Mouse (Mus musculus) neural tube, embryonic 10.5 days (tissue): ENCODE results near the gene Fam198b.
"Not testable (repeated sequence)": the region's sequence is repeated elsewhere in the genome, so short reads cannot be mapped to it uniquely, and the experiment has no call there.

Experiments
- DNase-seq: peaks from one replicate; pipeline ENCODE4 v3.0.0-alpha.2; 2017; ENCODE audit warnings: low spot score; ENCODE audit errors: extremely low spot score

Fam198b gene

DNA sequence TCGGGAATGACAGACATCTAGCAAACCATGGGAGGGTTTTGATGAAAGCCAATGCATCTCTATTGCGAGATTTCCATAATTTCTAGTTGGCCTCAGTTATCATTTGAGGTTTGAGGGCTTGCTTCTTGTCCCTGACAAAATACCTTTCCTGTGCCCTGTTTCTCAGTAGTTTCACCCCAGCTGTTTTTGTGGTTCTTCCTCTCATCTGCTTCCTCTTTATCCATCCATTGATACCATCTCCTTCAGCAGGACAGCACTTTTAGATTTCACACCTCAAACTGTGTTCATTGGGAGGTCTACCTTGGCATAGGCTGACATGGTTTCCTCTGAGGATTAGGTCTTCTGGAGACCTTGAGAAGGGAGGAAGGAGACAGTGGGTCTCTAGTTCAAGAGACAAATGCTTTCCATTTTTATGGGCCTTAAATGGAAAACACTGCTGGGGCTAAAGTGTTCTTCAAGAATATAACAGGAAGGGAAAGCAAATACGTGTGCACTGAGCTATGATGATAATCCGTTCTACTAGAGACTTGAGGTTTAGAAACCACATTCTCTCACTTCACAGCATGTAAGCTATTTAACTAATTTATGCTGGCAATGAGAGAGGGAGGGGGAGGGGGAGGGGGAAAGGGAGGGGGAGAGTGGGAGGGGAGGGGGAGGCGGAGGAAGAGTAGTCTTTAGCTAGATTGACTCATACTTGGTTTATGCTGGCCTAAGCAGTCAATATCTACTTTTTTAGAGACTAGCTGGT is 41.8 kb downstream of the Fam198b start:
- DNase-seq, result no peak

DNA sequence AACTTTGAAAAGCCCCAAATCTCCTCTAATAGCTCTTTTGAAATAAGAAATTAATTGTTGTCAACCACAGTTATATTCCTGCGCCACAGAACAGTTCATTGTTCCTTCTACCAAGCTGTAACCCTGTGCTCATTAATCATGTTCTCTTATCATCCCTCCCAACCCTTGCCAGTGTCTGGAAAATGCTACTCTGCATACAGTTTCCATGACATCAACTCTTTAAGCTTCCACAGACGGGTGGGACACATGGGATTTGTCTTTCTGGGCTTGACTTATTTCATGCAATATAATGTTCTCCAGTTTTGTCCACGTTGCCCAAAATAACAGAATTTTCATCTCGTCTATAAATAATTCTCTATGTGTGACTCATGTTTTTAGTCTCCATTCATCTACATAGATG is 42.7 kb downstream of the Fam198b start:
- DNase-seq, result no peak

DNA sequence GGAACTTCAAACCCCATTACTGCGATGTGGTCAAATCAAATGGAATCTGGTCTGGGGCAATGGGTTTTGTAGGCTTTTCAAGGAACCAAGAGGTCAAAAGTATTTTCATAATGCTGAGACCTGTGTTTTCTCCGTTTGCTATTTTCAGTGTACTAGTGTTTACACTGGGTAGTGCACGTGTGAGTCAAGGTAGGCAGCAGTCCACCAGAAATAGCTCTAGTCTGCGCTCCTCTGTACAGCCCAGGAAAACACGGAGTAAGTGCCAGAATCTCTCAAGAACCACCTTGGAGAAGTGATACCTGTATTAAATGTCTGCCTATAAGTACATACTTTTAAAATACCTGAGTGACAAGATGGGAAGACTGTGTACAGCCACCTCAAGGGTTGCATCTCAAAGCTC is 44.1 kb downstream of the Fam198b start:
- no peak for DNase-seq

DNA sequence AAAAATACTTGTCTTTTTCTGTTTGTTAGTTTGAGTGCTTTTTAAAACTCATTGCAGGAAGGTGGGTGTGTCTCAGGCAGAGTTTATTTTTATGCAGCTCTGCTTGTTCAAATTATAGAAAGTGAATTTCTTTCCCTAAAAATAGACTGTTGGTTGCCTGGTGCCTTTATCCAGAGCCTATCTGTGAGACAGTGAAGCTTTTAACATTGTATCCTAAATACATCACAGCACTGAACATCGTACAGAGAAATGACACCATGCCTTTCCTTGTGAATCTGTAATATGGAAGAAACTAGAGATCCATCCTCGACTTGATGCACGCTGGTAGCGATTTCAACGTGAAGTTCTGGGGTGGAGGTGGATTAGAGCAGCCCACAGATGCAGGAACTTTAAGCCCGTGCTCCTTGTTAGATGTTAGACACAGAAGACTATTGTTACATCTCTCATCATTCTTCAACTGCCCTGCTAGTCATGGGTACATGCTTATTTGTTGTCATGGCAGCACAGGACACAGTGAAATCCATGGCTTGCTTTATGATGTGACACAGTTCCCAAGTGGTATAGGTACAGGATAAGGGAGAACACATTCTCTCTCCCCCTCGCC is 45.9 kb downstream of the Fam198b start:
- DNase-seq, result no peak

DNA sequence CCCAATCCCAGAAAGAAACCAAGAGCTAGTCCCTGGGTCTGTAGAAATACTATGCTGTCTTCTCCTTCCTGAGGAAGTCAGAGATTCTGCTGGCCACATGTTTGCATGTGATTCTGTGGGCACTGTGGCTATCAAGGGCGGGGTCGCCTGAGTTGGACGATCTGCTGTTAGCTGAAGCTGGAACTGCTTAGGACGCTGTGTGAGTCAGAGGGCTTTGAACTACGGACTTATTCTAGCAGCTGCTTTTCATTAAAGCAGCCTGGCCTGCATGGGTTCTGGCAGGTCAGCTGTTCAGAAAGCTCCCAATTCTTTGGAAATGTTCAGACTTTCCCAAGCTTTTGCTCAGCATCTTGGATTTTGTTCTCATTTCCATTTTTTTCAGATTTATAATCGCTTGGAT is 51.9 kb downstream of the Fam198b start:
- peak; percentile 32 for DNase-seq

DNA sequence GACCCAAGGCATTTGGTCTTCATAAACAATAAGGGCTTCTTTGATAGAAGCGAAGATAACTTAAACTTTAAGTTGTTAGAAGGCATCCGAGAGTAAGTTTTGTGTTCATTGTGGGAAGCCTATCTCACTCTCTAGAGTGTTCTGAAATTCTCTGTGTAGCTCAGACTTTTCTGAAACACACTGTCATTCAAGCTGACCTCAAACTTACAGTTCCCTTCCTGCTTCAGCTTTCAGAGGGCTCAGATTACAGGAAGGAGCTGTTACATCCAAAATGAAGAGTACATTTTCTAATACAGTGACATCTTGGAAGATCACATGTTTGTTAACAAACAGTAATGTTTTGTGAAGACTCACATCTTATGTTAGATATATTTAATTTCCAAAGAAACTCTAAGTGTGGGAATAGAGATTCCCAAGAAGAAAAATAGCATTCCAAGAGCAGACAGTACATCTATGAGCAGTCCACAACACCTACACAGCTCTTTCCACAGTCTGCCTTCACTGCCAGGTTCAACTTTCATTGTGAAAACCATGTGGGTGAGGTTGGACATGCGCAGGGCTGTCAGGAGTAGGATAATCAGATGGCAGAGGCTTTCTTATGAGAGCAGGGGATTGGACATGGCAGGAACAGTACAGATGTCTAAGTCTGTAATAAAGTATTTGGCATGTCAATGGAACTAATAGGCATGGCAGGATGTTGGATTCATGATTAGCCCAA is 52.6 kb downstream of the Fam198b start:
- no peak for DNase-seq

DNA sequence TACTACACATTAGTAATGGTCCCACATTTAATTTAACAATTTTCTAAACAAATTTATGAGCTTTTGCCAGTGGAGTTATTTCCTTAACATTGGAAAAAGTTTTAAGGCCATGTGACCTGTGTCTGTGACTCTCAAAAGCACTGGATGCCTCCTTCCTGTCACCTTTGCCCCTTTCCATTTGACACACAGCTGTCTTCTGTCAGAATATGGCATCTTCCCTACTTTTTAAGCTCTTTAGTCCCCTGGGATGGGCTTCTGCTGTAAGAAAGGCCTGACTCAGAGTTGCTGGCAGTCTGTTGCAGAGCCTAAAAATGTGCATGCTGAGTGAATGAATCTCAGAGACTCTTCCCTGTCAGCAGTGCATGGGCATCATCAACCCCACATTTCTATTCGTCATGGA is 63.4 kb downstream of the Fam198b start:
- DNase-seq, result no peak

DNA sequence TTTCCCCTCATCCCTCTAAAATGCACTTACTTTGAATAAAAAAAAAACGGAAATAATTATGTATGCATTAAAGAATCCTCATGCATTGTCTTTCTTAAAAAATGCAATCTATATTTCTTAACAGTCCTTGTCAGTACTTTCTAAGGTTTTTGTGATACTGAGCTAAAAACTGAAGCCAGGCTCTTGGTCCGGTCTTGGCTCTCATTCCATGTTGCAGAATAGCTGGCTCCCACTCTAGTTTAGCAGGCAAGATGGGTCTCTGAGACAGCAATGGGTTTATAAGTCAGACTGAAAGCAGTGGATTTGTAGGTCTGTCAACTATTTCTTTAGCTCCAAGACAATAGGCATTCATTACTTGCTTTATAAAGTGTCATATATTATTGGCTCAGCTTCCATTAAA is 63.8 kb downstream of the Fam198b start:
- no peak for DNase-seq

DNA sequence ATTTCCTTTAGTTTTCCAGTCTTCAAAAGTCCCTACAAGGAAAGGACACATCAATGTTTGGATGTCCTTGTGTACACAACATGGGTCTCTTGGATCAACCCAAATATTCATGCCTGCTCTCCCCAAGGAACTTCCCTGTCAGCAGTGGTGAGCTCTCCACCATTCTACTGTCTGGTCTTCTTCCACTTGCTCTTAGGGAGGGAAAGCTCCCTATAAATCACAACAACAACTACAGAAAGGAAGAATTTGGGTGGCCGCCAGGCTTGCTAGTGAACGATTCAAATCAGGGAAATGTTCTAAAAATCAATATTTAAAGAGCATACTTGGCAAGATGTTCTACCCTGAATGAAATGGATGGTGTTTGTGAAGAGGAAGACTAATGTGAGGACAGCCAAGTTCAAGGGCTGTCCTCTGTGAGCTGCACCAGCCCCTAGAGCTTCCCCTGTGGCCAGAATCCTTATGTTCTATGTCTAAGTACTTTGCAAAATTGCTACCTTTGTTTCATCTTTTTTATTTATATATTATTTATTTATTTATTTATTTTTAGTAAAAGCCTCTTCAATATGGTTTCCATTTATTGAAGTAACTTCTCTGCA is 68.9 kb downstream of the Fam198b start:
- no peak for DNase-seq

DNA sequence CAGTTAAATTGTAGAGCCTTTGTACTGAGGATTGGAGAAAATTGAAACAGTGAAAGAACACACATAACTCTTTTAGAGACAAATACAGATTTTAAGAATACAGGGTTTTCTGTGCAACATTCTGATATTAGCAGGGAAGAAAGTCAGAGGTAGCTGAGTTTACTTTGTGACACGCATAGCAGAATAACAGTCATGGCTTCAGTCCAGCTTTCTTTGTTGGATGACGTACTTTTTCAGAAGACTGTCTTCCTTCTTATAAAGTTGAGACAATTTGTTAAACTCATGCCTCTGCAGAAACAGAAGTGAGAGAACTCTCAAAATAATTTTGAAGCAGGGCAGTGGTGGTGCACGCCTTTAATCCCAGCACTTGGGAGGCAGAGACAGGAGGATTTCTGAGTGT is 70.9 kb downstream of the Fam198b start:
- no peak for DNase-seq

DNA sequence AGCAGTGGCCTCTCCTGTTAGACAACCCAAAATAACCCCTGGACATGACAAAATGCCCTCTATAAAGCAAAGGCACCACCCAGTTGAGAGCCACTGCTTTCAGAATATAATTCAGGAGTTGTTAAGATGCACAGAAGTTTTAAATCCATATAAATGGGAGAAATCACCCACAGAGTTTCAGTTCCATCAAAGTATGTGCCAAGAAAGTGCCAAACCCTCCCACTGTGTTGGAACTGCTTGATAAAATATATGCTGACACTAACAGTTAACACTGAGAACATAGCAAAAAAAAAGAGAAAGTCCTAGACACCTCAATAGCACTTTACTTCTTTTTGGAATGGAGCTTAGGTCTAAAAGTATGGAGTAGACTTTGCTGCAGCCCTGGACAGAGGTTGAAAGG is 72.5 kb downstream of the Fam198b start:
- DNase-seq, result no peak

DNA sequence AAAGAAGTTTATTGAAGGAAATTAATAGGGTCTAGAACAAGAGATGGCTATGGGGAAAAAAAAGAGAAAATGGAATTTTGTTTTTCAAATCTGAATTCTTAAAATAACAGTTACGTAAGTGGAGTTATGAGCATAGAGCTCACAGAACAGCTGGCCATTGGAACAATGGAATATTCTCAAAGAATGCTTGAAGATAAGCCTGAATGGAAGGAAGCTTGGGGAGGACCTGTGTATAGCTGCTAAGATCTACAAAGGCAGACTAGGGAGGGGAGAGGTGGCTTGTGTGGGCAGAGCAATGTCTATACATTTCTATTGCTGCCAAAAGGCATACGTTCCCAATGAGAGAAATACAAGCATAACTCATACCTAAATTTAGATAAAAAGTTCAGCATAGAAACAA is 73.4 kb downstream of the Fam198b start:
- no peak for DNase-seq

DNA sequence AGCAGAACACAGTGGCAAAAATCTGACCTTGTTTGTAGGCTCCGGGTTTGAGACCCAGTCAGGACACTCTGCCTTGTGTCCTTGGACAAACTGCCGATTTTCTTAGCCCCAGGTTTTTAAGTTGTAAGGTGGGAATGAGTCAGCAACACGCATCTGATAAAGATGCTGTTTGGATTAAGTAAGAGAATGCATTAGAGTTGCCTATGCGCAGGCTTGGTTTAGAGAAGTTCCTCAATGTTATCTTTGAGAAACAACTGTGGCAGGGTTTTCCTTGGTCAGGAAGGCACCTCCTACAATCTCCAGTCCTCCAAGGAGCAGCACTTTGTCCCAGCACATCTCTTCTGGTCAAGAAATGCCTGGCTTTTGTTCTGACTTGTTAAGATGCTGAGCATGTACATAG is 82.4 kb downstream of the Fam198b start:
- no peak for DNase-seq

DNA sequence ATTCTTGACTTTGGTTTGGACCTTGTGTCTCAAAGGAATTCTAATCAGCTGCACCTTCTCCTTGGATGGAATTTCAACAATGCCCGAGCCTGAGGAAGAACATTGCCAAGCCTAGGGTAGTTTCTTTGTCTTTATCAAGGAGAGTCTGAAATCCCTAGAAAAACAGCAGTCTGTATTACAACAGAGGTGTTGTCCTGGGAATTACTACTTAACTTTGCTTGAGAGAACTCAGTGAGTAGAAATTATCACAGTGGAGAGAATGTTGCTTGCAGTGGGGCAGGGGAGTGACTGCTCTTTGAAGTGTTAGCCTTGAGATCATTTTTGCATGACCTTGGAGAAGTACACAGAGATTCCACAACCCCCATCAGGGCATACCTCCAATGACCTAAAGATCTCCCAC is 83.0 kb downstream of the Fam198b start:
- no peak for DNase-seq

DNA sequence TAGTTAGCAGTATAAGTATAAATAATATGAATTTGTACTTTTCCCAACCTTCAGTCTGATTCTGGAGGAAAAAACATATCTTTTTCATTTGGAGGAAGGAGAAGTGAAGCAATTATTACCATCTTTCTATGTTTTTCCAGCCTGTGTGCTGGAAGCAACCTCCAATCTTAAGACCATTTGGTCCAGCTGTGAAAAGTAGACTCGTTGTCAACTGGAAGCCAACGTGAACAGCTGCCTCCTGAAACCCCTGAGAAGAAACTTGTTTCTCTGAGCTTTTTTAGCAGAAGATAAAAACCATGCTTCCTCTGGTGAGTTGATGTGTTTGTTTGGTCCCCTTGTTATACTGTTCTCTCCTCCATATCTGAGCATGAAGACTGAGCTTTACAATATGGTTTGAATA is 84.1 kb downstream of the Fam198b start:
- no peak for DNase-seq

DNA sequence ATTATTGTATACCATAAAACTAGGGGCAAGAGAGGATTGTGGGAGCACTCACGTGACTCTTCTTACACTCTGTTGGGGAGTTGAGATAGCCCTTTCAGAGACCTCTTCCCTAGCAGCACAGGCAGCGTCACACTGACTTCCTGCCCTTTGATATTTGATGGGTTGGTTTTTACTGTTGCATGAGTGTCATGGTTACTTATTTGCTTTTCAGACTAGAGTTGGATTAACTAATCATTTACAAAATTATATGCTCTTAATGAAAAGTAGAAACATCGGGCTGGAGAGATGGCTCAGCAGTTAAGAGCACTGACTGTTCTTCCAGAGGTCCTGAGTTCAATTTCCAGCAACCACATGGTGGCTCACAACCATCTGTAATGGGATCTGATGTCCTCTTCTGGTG is 85.2 kb downstream of the Fam198b start:
- not testable (repeated sequence) for DNase-seq

DNA sequence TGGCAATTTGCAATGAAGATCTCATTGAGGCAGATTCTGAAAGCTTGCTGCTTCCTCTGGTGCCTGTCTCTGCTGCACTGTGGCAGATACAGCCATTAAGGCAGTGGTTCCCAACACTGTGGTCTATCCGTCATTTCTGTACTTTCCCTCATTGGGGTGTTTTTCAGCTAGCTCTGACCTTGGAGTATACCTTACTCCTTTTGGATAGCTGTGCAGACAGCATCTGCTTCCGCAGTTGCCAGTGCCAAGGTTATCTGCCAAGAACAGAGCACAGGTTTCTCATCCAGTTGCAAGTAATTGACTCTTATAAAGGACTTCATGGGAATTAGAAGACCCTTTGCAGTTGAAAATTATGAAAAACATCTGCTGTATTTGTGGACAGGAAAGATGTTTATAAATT is 85.7 kb downstream of the Fam198b start:
- DNase-seq, result no peak

DNA sequence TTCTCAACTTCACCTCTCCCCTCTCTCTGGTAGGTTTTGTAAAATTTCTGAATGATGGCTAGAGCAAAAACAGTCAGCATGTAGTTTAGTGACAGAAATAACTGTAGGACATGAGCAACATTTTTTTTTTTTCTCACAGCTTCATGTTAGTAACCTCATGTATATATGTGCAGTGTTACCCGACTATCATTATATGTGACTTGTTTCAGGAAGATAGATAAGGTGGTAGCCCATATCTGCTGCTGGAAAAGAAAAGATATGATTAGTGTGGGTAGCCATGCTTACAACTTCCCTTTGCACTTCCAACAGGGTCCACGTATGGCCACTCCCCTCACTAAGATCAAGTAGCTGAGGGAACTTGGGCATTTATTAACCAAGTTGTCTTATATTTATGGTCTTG is 86.2 kb downstream of the Fam198b start:
- no peak for DNase-seq

DNA sequence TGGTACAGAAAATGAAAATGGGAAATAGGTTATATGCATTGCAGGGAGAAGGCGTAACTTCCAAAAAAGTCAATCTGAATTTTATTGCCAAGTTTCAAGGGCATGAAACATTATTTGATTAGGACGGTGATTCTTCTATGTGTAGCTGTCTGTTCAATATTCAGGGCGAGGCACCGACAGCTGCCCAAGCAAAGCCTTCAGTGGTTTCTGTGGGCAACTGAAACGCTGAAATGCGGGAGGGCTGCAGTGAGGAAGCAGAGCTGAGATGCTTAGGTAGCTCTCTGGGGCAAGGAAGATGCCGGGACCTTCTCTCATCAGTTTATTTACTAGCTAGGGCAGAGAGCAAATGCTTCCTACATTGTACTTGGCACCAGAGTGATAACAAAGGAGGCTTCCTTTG is 87.2 kb downstream of the Fam198b start:
- DNase-seq, result no peak

DNA sequence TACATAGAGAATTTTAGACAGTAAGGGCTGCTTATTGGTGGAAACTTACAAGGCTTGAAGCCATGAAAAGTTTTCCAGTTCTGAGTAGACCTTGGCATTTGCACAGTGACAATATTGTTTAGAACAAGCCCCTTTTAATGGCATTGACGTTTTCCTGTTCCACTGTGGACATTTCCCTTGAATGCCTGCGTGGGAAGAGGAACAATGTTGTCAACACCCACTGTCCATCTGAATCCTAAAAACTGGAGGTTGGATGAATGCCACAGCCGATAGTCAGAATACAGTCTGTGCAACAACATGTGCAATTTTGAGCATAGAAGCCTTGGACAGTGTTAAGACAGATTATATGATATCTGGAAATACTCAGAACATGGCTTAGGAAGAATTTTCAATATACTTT is 92.5 kb downstream of the Fam198b start:
- DNase-seq, result no peak

DNA sequence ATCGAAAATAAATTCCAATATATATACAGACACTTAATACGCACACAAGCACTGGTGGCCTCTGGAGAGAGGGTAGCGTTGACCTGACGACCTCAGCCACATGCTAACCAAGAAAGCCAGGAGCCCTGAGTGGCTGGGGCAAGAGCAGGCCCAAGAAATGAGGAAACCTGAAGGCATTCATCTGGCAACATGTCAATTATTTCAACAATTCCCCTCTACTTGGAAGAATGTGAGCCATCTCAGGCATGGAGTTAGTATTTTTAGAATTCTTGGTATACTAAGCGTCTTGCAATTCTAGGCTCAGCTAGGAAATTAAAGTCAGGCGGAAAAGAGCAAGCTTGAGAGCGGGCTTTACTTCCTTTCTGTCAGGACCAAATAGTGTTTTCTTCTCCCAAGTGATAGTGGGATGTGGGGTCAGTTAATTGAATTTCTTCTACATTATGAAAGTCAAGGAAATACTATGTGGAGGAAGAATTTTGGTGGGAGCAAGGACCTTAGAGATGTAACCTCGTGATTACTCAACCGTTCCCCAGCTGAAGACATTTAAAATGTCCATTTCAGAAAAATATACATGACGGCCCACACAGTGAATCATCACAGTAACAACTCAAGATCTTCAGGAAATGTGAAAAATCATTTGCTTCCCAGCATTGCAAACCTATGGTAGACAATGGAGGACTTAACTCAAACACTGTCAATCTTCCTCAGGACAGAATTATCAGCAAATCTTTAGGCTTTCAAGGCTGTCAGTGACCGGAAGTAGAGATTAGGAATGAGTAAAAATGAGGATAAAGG is 93.5 kb downstream of the Fam198b start:
- no peak for DNase-seq

DNA sequence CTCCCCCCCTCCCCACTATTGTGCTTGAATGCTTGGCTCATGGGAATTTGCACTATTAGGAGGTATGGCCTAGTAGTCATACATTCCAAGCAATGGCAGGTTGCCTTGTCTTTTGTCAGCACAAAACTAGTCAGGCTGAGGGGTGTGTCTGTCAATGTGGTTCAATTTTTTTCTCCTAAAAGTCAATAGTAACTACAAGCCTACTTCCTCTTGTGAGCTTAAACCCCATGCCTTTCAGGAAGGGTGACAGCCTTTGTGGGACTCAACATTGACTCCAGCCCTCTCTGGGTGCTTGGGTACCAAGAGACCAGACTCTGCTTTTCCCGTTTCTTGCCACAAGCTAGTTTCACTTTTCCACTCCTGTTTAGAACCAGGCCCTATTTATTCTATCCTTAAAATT is 96.4 kb downstream of the Fam198b start:
- DNase-seq, result no peak
